Mouse (Mus musculus) stomach, embryonic 14.5 days (tissue): ENCODE measurements at regions not wholly inside any gene's neighbourhood (a gene's known extent, or its start where the extent isn't known, plus 50 kb on each side); places are given as distances from the start of the nearest gene placed in this dataset.

Experiments
- ATAC-seq: fragments of 200-750 bp; cut with Nextera tagmentation; 2 replicates; pipeline ENCODE4 v1.8.0; 2017; ENCODE audit warnings: low read depth, moderate TSS enrichment; ENCODE audit not compliant: insufficient number of reproducible peaks, insufficient read depth, low FRiP score
- H3K27ac ChIP-seq: fragments of 300-500 bp; sonication (generic); 2 replicates; pipeline ENCODE4 v1.5.1; 2014; ENCODE audit warnings: mild to moderate bottlenecking, low read length, moderate library complexity, mixed read lengths
- H3K27me3 ChIP-seq: fragments of 300-500 bp; sonication (generic); 2 replicates; pipeline ENCODE4 v1.6.1; 2014; ENCODE audit warnings: low read length, control low read depth, mixed read lengths; ENCODE audit not compliant: control insufficient read depth, insufficient read depth
- H3K36me3 ChIP-seq: fragments of 300-500 bp; sonication (generic); 2 replicates; pipeline ENCODE4 v1.6.1; 2014; ENCODE audit warnings: mild to moderate bottlenecking, control low read depth, low read length, moderate library complexity, mixed read lengths; ENCODE audit not compliant: control insufficient read depth, insufficient read depth
- H3K4me1 ChIP-seq: fragments of 300-500 bp; sonication (generic); 2 replicates; pipeline ENCODE4 v1.6.1; 2014; ENCODE audit warnings: low read length, control low read depth, mixed read lengths; ENCODE audit not compliant: control insufficient read depth, insufficient read depth
- H3K4me2 ChIP-seq: fragments of 300-500 bp; sonication (generic); replicated peaks from 2 replicates; pipeline ENCODE4 v1.6.1; 2014; ENCODE audit warnings: low read depth, low read length, control low read depth
- H3K4me3 ChIP-seq: fragments of 300-500 bp; sonication (generic); 2 replicates; pipeline ENCODE4 v1.5.1; 2014; ENCODE audit warnings: low read depth, low read length, control low read depth
- H3K9ac ChIP-seq: fragments of 300-500 bp; sonication (generic); replicated peaks from 2 replicates; pipeline ENCODE4 v1.6.1; 2014; ENCODE audit warnings: low read depth, mild to moderate bottlenecking, control low read depth, low read length, moderate library complexity, mixed read lengths
- H3K9me3 ChIP-seq: fragments of 300-500 bp; sonication (generic); 2 replicates; pipeline ENCODE4 v1.6.1; 2016; ENCODE audit warnings: low read depth, low read length, control low read depth; ENCODE audit not compliant: control insufficient read depth
- WGBS: fragments of 180-500 bp; shearing (Covaris S2); extraction: QIAGEN DNeasy Blood & Tissue Kit; methylation state at CpG from one replicate; pipeline ENCODE4 v1.1.7; 2014; 5-methylcytosine and 5-hydroxymethylcytosine counted together

- Histone ChIP-seq H3K36me3 (no peaks in the 10 kb centered on the region), H3K4me2 (no peak overlapping the region), H3K9me3 (no peaks in the 10 kb centered on the region), H3K27ac (no peak overlapping the region), H3K9ac (no peak overlapping the region), H3K4me1 (no peaks in the 10 kb centered on the region), H3K4me3 (no peak overlapping the region), H3K27me3 (no peaks in the 10 kb centered on the region)
- WGBS, result 78% methylated on average over 1 of the region's 1 CpGs
- no peak for ATAC-seq
These were observed 822.8 kb downstream of the Adgrl2 start for GRCm38 (mm10) chr3:148167556-148167955.

DNA sequence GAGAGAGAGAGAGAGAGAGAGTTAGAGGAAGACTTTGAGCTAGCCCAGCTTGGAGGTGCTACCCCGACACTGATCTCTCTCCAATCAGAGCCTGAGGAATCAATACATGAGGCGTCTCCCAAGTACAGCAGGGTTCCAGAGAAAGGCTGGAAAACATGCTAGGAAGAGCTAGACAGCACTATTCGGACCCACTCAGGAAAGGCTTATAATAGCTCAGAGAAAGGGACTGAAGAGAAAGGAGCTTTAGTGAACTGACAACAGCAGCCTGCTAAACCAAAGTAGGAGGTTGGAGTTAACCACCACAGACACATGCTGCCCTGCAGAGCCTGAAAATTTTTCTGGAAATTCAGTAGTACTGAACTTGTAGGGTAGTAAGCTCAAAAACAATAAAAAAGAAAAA lies 831.3 kb downstream of the Adgrl2 start:
- WGBS, result 64% methylated on average over 3 of the region's 3 CpGs
- H3K4me2 ChIP-seq, result no peak overlapping the region
- ATAC-seq, result no peak
- H3K36me3 ChIP-seq, result no peaks in the 10 kb centered on the region
- no peaks in the 10 kb centered on the region for H3K4me1 ChIP-seq
- H3K9ac ChIP-seq, result no peak overlapping the region
- H3K27me3 ChIP-seq, result no peaks in the 10 kb centered on the region
- H3K9me3 ChIP-seq, result no peaks in the 10 kb centered on the region
- no peak overlapping the region for H3K4me3 ChIP-seq
- H3K27ac ChIP-seq, result no peak overlapping the region

DNA sequence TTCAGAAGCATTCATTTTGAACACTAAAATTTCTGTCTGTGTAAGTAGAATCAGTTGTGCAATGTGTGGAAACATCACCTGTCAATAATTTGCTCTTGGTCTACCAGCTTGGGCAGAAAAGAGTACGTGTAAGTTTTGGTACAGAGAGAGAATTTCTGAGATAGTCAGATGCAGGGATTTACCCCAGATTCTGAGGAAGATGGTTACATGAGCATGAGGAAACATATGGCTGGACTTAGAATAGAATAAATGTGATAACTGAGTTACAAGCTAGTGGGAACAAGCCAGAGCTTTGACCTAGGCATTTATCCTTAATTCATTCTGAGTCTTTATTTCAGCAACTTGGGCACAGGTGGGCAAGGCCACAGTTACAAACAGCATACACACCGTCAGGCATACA lies 831.8 kb downstream of the Adgrl2 start:
- ATAC-seq, result no peak
- H3K9me3 ChIP-seq, result no peaks in the 10 kb centered on the region
- H3K36me3 ChIP-seq, result no peaks in the 10 kb centered on the region

DNA sequence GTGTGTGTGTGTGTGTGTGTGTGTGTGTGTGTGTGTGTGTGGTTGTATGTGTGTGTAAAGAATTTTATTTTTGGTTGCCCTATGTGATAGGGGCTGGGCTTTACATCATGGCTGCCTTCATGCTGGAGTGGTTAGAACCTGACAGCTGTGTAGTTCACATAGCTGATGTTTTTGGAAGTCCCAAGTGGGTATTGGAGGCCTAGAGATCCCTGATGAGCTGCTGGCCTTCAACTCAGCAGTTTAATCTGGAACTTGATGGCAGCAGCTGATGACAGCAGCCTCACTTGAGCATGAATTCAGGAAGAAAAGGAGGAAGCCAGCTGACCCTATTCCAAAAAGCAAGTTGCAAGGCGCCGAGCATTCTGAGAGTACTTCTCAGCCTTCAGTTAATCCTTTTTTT lies 846.6 kb downstream of the Adgrl2 start:
- ATAC-seq, result no peak
- Histone ChIP-seq H3K4me3 (no peak overlapping the region), H3K9me3 (no peaks in the 10 kb centered on the region), H3K4me1 (no peaks in the 10 kb centered on the region), H3K27ac (no peak overlapping the region), H3K4me2 (no peak overlapping the region), H3K9ac (no peak overlapping the region), H3K27me3 (no peaks in the 10 kb centered on the region), H3K36me3 (no peaks in the 10 kb centered on the region)
- 75% methylated on average over 2 of the region's 2 CpGs for whole genome bisulfite sequencing

More for the DNA sequence above, 831.8 kb downstream of the Adgrl2 start:
- Histone ChIP-seq H3K4me2 (no peak overlapping the region), H3K27me3 (no peaks in the 10 kb centered on the region), H3K9ac (no peak overlapping the region), H3K4me3 (no peak overlapping the region), H3K27ac (no peak overlapping the region), H3K4me1 (no peaks in the 10 kb centered on the region)
- 85% methylated on average over 2 of the region's 2 CpGs for WGBS

GRCm38 (mm10) chr3:148136791-148137251 lies 853.5 kb downstream of the Adgrl2 start:
- H3K4me3 ChIP-seq, result no peak overlapping the region
- H3K4me1 ChIP-seq, result no peaks in the 10 kb centered on the region
- 69% methylated on average over 3 of the region's 3 CpGs for WGBS
- H3K27me3 ChIP-seq, result no peaks in the 10 kb centered on the region
- no peaks in the 10 kb centered on the region for H3K9me3 ChIP-seq
- ATAC-seq, result no peak
- no peak overlapping the region for H3K27ac ChIP-seq
- no peak overlapping the region for H3K4me2 ChIP-seq
- H3K9ac ChIP-seq, result no peak overlapping the region
- H3K36me3 ChIP-seq, result no peaks in the 10 kb centered on the region

DNA sequence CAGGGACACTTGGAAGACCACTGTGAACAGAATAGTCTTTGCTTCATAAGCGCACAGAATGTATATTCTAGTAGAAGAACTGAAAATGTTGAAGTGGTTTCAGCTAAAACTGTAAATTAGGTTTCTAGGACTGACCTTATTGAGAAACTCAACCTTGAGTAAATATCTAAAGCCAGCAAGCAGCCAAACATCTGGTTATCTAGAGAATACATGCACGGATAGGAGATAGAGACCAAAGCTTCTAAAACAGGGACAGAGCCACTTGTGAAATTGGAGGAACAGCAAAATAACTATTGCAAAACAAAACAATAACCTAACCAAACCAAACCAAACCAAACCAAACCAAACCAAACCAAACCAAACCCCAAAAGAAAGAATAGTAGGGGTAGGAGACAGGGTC lies 855.7 kb downstream of the Adgrl2 start:
- no peaks in the 10 kb centered on the region for H3K36me3 ChIP-seq
- no peak overlapping the region for H3K9ac ChIP-seq
- H3K4me3 ChIP-seq, result no peak overlapping the region
- H3K4me2 ChIP-seq, result no peak overlapping the region
- no peaks in the 10 kb centered on the region for H3K9me3 ChIP-seq
- H3K27ac ChIP-seq, result no peak overlapping the region
- ATAC-seq, result no peak
- H3K27me3 ChIP-seq, result no peaks in the 10 kb centered on the region
- H3K4me1 ChIP-seq, result no peaks in the 10 kb centered on the region
- WGBS, result 86% methylated on average over 2 of the region's 2 CpGs

GRCm38 (mm10) chr3:148115576-148115975 lies 874.8 kb downstream of the Adgrl2 start:
- H3K27me3 ChIP-seq, result no peaks in the 10 kb centered on the region
- no peak for ATAC-seq
- H3K27ac ChIP-seq, result no peak overlapping the region
- peaks cover 4% of the 10 kb centered on the region; the same call in 1 of the 2 replicates for H3K9me3 ChIP-seq
- H3K36me3 ChIP-seq, result no peaks in the 10 kb centered on the region
- H3K4me3 ChIP-seq, result no peak overlapping the region
- H3K9ac ChIP-seq, result no peak overlapping the region
- H3K4me2 ChIP-seq, result no peak overlapping the region
- H3K4me1 ChIP-seq, result no peaks in the 10 kb centered on the region

DNA sequence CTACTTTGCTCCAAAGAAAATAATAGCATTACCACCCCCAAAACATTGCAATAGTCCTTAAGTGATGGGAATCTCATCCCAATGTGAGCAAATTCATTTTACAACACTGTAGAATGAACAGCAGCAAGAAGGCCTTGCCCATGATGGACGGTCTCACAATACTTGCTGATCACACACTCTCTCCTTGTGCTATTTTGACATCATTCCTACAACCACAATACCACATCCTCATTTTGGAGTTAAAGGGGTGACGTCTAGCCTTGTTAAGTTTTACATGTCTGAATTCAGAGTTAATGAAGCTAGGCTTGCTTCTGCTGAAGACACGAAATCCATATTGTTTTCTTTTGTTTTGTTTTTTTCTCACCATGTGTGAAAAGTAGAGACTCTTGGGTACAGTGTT lies 878.2 kb downstream of the Adgrl2 start:
- ATAC-seq, result no peak
- no peak overlapping the region for H3K4me3 ChIP-seq
- 91% methylated on average over 3 of the region's 3 CpGs for WGBS

DNA sequence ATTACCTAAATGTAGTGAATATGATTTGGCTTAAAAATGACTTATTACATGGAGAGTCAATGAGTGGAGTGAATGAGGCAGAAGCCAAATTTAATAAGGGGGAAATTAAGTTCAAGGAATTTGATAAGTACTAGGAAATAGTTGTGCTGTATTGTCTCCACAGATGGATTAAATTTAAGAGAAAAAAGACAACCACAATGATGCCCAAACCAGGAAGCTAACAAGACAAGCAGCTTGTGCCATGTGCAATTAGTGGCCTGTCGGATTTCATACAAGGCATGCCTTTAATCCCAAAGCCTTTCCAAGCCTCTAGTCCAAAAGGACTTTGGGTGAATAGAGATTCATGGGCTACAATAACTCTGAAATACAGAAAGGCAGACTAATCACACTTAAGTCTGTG lies 883.3 kb downstream of the Adgrl2 start:
- H3K4me1 ChIP-seq, result no peaks in the 10 kb centered on the region
- no peak overlapping the region for H3K27ac ChIP-seq
- H3K4me3 ChIP-seq, result no peak overlapping the region
- ATAC-seq, result no peak
- H3K9me3 ChIP-seq, result peaks cover 4% of the 10 kb centered on the region; the same call in 1 of the 2 replicates
- no peaks in the 10 kb centered on the region for H3K27me3 ChIP-seq
- H3K4me2 ChIP-seq, result no peak overlapping the region
- H3K36me3 ChIP-seq, result no peaks in the 10 kb centered on the region
- 97% methylated on average over 1 of the region's 1 CpGs for WGBS
- H3K9ac ChIP-seq, result no peak overlapping the region

More for the DNA sequence above, 878.2 kb downstream of the Adgrl2 start:
- no peaks in the 10 kb centered on the region for H3K36me3 ChIP-seq
- no peak overlapping the region for H3K4me2 ChIP-seq
- H3K9me3 ChIP-seq, result peaks cover 4% of the 10 kb centered on the region; the same call in 1 of the 2 replicates
- no peaks in the 10 kb centered on the region for H3K27me3 ChIP-seq
- no peak overlapping the region for H3K27ac ChIP-seq
- no peak overlapping the region for H3K9ac ChIP-seq
- H3K4me1 ChIP-seq, result no peaks in the 10 kb centered on the region
